In the genomic region with DNA sequence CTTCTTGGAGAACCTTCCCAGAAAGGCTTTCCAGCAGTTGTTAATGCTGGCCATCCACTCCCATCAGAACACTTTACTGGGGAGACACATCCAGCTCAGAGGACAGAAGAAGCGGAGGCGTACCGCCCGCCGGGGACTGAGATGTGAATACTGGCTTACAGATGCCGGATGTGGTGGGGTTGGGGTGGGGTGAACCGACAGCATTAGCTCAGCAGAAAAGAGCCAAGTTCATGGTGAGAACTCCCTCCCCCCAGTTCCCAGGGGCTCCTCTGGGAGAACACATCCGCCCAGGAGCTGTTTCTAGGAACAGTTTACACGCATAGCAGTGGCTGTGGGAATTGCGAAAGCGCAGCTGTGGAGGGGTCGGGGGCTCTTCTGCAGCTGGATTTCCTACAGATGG, we compare ENCODE assay signal across 8 mouse cellular contexts. TPM values are rescaled to one million over a fixed set of nuclear protein-coding genes. Genes with fewer than 3 reads are reported as not detected.
A peak's percentile ranks its signal among the peaks of the same experiment; 100 is the strongest.
DNase-seq lines count a peak whose midpoint lies in the region; ATAC-seq and TF ChIP-seq lines count a peak whose summit lies in the region.
"Had no signal": no experiment of that assay in that cellular context is flagged by ENCODE, and none has a peak within 500 bp of the region (broad histone marks: within the 10 kb centered on the region; RNA-seq: fewer than 3 reads in every experiment).

No protein-coding gene starts in this region.

- DNase-seq in CD4-positive, CD25-positive, alpha-beta regulatory T cell, adult 2 months (ENCODE audit: low read depth, low spot score) = peak; percentile 62
- peak; percentile 52 for DNase-seq in ZHBTc4 (ENCODE audit: low read depth, low spot score)
- DNase-seq in heart, postnatal 4 days = peak; percentile 78
- DNase-seq in lung, postnatal 25 days (ENCODE audit: low spot score) = peak; percentile 50
- DNase-seq in layer of hippocampus, adult 2 months (ENCODE audit: low spot score in 2 of 2) = no peak
- no peak for DNase-seq in layer of hippocampus, postnatal 36 days

- peaks cover 29% of the 10 kb centered on the region for H3K4me1 ChIP-seq in midbrain, embryonic 13.5 days (replicated peaks)

- 0 out of 2 replicates have a peak, but pooled peaks cover 9% of the 10 kb centered on the region for H3K36me3 ChIP-seq in midbrain, embryonic 13.5 days

- no peak overlapping the region for H3K4me3 ChIP-seq in layer of hippocampus, adult 2 months
- H3K4me3 ChIP-seq in midbrain, embryonic 13.5 days (replicated peaks) = no peak overlapping the region
- H3K4me3 ChIP-seq: neural tube, embryonic 13.5 days had no signal

- H3K27me3 ChIP-seq in midbrain, embryonic 13.5 days = no peaks in the 10 kb centered on the region
- H3K27me3 ChIP-seq: neural tube, embryonic 13.5 days had no signal

- H3K4me2 ChIP-seq in midbrain, embryonic 13.5 days (replicated peaks) = no peak overlapping the region
- H3K4me2 ChIP-seq: neural tube, embryonic 13.5 days had no signal

- H3K9ac ChIP-seq in midbrain, embryonic 13.5 days (replicated peaks) = no peak overlapping the region
- H3K9ac ChIP-seq: neural tube, embryonic 13.5 days had no signal

- no peak overlapping the region for H3K27ac ChIP-seq in layer of hippocampus, adult 2 months
- H3K27ac ChIP-seq in midbrain, embryonic 13.5 days = no peak overlapping the region
- H3K27ac ChIP-seq: neural tube, embryonic 13.5 days had no signal

- no peaks in the 10 kb centered on the region for H3K9me3 ChIP-seq in midbrain, embryonic 13.5 days
- H3K9me3 ChIP-seq: neural tube, embryonic 13.5 days had no signal

- TF ChIP-seq CTCF in layer of hippocampus, adult 2 months (conservative IDR thresholded peaks at IDR 0.05) = no peak

- no peak for ATAC-seq in midbrain, embryonic 13.5 days

- WGBS in midbrain, embryonic 13.5 days = 89% methylated on average over 12 of the region's 12 CpGs

RNA-seq across cellular contexts. Expression of gene Ttyh2, which starts 24.3 kb away (rescaled TPM):
- 10 to 100 TPM; 27.4 to 27.7 TPM for total RNA-seq in heart, postnatal 4 days (2021)
- 10 to 100 TPM; 24.4 to 27.8 TPM for total RNA-seq in layer of hippocampus, adult 2 months (2021)
- polyA plus RNA-seq in midbrain, embryonic 13.5 days (2015; fragmentation: Nextera tagmentation; extraction: Ambion mirVana) = 24.2 and 24.6 TPM in 2 replicates
- total RNA-seq in layer of hippocampus, postnatal 36 days (2021) = 10 to 100 TPM; 29.5 to 30.6 TPM

RNA-seq across cellular contexts. Expression of gene Dnaic2, which starts 27.7 kb away (rescaled TPM):
- total RNA-seq in heart, postnatal 4 days (2021) = under 1 TPM; 0.79 to 0.88 TPM
- total RNA-seq in layer of hippocampus, adult 2 months (2021) = 1 to 10 TPM; 1.4 to 1.5 TPM
- polyA plus RNA-seq in midbrain, embryonic 13.5 days (2015; fragmentation: Nextera tagmentation; extraction: Ambion mirVana) = 1.6 and 1.7 TPM in 2 replicates
- 1 to 10 TPM in 1 of 2 experiments, under 1 TPM in 1; 0.99 to 1.9 TPM for total RNA-seq in layer of hippocampus, postnatal 36 days (2021)

RNA-seq across cellular contexts. Expression of gene Rpl38, which starts 31.2 kb away (rescaled TPM):
- 100 to 1,000 TPM; 922 to 952 TPM for total RNA-seq in heart, postnatal 4 days (2021)
- total RNA-seq in layer of hippocampus, adult 2 months (2021) = 100 to 1,000 TPM; 905 to 943 TPM
- 826 and 835 TPM in 2 replicates for polyA plus RNA-seq in midbrain, embryonic 13.5 days (2015; fragmentation: Nextera tagmentation; extraction: Ambion mirVana)
- total RNA-seq in layer of hippocampus, postnatal 36 days (2021) = 100 to 1,000 TPM; 846 to 926 TPM

Comparison
In these comparisons a context has a peak if more than half of its experiments do, and no peak if none do; other contexts are left out.
1. DNase-seq: peak in CD4-positive, CD25-positive, alpha-beta regulatory T cell, adult 2 months (single experiment), ZHBTc4 (single experiment), heart, postnatal 4 days (single experiment) and lung, postnatal 25 days (single experiment); none in layer of hippocampus, adult 2 months (0 of 2) and layer of hippocampus, postnatal 36 days (0 of 2).